Mouse (Mus musculus) kidney, postnatal 4 days (tissue): ENCODE data around the gene Mettl14.

Source experiments
- DNase-seq, 2 experiments: peaks; one replicate each; pipeline ENCODE4 v3.0.0; 2021; ENCODE audit warnings: mixed read lengths in 2 of 2

The Mettl14 gene

GRCm38 (mm10) chr3:123356377-123356991 lies 29.4 kb downstream of the Mettl14 start:
- no peak for DNase-seq

DNA sequence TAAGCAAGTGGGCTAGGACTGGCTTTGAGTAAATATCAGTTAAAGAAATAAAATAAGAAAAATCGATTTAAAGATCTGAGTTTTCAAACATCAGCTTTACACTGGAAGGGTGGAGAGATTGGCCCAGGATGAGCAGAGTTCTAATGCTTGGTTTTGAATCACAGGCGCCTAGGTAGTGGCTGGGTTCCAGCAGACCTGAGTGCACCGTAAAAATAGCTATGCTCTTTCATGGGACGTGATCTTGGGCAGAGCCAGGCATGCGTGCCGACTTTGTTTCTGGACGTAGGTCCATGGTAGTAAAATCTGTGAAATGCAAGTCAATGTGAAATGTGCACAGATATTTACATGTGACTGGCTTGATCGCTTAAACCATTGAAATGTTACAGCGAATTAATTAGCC lies 31.5 kb downstream of the Mettl14 start:
- no peak for DNase-seq

DNA sequence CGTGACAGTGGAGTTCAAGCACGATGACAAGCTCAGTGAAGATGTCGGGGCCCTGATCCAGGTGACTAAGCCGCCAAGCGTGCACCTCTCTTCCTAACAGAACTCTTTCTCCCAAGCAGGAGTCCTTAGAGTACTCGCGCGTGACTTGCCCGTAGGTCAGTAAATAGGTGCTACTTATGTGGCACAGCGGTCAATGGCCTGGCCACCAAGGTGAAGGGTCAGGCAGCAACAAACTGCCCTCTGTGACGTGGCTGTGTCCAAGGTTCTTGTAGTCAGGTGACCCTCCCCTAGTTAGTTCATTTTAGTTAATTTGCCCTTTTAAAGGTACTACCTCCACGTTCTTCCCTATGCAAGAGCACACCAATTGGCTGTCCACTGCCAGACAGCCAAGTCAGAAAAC lies 32.2 kb downstream of the Mettl14 start:
- no peak for DNase-seq

GRCm38 (mm10) chr3:123353183-123353582 lies 32.7 kb downstream of the Mettl14 start:
- DNase-seq, result peak; percentile 61 to 67

DNA sequence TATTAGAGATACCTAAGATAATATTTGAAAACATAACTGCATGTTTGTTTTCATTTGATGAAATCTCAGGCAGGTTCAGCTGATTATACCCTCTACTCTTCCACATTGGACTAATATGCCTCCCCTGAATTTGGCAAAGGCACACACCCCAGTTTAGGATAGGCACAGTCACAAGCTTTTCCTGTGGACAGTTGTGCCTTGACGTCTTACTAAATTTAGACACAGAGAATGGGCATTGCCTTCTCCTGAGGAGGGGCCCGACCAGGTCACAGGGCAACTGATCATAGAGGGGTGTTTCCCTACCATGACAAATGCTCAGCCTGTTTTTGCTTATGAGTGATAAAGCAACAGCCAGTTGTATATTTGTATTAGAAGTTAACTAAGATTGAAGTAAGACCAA lies 34.4 kb downstream of the Mettl14 start:
- no peak for DNase-seq

DNA sequence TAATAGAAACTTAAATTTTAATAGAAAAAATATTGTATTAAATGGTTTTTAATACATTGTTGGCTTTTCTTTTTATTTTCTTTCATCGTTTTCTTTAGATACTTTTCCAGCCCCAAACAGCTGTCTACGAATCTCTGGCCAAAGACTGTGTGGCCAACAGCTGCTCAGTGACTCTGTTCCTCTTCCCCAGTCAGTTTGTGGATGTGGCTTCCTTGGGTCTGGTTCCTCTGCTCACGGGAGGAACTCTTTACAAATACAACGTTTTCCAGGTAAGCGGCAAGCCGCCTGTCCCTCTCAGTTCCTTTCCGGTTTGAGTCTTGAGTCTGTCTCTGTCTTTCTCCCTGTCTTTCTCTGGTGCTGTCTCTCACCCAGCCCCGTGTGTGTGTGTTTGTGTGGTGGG lies 35.3 kb downstream of the Mettl14 start:
- DNase-seq, result no peak

DNA sequence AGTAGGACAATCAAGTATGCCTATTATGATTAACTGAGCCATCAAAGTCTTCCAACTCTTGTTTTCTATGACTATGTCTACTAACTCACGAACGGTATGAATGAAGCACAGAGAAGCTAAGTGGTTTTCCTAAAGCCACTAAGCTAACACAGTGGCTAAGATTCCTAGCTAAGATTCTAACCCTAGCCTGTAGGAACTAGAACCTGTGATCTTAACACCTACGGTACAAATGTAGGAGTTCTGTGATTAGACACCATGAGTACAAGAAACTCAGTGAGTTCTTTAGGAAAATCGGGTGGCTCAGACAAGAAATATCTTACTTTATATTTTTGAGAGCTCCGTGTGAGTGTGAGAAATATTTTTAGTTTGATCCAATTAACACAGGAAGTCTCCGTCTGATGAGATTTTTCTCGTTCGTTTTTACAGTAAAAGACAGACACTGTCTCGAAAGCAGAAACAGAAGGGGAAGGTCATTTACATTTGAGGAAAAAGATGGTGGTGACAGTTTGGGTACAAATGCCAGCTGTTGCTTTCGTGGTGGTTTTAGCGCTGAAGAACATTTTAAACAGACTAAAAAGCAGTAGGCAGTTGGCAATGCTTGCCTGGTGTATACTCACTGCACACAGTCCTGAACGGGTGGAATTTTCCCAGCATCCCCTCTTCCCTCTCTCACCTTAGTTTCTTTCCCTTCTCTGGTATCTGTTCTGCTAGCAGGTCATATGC lies 37.7 kb downstream of the Mettl14 start:
- no peak for DNase-seq

GRCm38 (mm10) chr3:123343690-123344089 lies 42.2 kb downstream of the Mettl14 start:
- DNase-seq, result no peak

- no peak for DNase-seq
Observed at GRCm38 (mm10) chr3:123341049-123341448, 44.9 kb downstream of the Mettl14 start.

- DNase-seq, result peak; percentile 37 to 50
Observed at GRCm38 (mm10) chr3:123338666-123339195, 47.2 kb downstream of the Mettl14 start.

- no peak for DNase-seq
Observed at GRCm38 (mm10) chr3:123337853-123338252, 48.1 kb downstream of the Mettl14 start.

DNA sequence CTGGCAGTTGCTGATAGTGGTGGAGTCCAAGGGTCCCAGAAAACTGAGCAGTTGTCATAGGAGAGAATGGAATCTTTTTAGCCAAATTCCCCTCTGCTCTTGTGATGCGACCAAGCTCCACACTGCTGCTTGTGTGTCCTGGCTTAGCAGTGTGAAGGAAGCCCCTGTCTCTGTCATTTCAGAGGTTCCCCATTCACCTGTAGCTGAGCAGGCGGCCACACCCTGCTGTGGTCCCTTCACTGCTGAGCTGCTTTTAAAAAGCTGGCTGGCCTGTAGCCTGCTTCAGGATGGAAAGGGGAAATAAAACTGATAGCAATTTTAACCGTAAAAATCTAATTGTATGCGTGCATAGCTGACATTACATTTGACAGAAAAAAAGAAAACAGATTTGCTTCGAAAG lies 49.0 kb downstream of the Mettl14 start:
- no peak for DNase-seq

DNA sequence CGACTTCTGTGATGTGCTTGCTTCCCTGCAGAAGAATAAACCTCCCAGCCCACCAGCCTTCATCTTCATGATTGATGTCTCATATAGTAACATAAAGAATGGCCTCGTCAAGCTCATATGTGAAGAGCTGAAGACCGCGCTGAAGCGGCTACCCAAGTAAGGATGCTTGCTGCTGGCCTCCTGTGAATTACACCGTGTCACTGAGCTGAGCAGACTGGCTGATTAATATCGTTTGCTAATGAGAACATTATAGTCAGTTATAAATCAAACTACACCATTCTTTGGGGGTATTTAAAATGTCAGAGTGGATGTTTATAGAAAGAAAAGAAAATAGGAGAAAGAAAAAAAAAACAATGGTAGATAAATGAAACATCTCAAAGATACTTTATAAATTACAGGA lies 49.5 kb downstream of the Mettl14 start:
- DNase-seq, result peak in 1 of 2 experiments; percentile 33

GRCm38 (mm10) chr3:123335480-123335879 lies 50.4 kb downstream of the Mettl14 start:
- DNase-seq, result peak; percentile 36 to 54

- DNase-seq, result no peak
Observed at GRCm38 (mm10) chr3:123334947-123335346, 51.0 kb downstream of the Mettl14 start.

- peak; percentile 60 to 69 for DNase-seq
Observed at GRCm38 (mm10) chr3:123333055-123333424, 52.9 kb downstream of the Mettl14 start.

DNA sequence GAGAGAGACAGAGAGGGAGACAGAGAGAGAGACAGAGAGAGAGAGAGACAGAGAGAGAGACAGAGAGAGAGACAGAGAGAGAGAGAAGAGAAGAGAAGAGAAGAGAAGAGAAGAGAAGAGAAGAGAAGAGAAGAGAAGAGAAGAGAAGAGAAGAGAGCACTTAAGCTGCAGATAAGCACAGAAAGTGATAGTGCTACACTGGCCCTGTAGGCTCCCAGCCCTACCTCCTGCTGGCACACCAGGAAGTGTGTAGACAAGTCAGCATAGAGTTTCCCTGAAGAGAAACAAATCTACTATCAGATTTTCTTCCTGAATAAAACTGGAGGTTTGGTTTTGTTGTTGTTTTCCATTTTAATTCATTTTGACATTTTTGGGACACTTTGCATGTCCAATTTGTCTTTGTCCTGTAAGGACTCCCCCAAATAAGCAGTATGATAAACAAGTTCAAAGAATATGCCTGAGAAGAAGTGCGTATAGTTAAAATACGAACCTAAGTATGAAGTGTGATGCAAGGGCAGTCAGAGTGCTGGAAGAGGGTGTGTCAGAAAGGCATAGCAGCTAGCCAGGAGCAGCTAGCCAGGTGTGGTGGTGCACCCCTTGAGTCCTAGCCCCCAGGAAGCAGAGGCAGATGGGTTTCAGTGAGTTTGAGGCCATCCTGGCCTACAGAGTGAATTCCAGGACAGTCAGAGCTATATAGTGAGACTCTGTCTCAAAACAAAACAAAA lies 53.4 kb downstream of the Mettl14 start:
- no peak for DNase-seq

GRCm38 (mm10) chr3:123330221-123330620 lies 55.7 kb downstream of the Mettl14 start:
- DNase-seq, result peak in 1 of 2 experiments; percentile 21

GRCm38 (mm10) chr3:123329251-123329650 lies 56.7 kb downstream of the Mettl14 start:
- DNase-seq, result peak; percentile 69 to 76

DNA sequence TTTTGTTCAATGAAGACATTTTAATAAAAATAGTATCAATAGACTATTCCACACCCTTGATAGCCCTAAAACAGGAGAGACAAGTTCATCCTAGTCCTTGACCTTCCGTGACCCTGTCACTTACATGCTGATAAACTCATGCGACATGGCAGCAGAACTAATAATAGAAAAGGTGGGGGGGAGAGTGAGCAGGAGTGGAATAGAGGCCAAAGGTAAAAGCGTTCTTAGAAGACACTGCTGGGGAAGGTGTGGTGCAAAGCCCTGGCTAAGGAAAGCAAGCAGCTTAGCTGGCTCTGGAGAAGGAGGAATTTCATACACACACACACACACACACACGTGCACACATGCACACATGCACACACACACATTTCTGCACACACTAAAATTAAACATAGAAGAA lies 61.6 kb downstream of the Mettl14 start:
- DNase-seq, result no peak

GRCm38 (mm10) chr3:123322147-123322546 lies 63.8 kb downstream of the Mettl14 start:
- no peak for DNase-seq

DNA sequence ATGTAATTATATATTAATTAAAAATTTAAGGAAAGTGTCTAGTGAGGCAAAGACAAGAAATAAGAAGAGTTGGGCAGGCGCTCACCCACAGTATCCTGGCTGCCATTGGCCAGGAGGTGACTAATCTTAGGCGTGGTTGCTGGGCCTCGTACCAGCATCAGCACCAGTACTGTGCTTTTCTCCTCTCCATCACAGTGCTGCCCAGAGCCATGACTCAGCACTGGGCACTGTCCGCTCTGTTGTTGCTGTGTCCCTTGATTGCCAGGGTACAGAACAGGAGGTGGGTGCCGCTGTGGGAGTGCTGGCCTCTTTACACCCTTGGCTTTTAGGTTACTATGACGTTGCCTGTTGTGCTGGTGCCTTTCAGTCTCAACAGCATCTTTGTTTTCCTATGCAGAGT lies 64.3 kb downstream of the Mettl14 start:
- DNase-seq, result no peak

DNA sequence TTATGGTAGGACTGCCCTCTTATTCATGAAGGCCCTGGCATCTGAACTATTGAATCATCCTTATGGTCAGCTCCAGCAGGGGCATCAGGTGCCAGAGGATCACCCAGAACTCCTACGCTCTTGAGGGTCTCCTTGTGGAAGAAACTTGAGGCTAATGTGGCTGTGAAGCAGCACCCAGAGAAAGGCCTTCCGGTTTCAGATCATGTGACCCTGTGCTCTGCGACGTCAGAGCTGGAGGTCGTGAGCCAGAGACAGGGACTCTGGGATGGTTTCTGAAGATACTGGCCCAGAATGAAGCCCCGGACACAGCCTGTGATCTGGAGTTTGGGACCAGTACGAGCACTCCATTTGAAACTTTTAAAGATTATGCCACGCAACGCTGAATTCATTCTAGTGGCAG lies 65.6 kb downstream of the Mettl14 start:
- no peak for DNase-seq
